Mouse (Mus musculus): ENCODE results near the gene Snx12. TPM values are rescaled to one million over a fixed set of nuclear protein-coding genes. Genes with fewer than 3 reads are reported as not detected.

The Snx12 gene
- polyA plus RNA-seq, 1 experiment: 15.7 TPM

GRCm38 (mm10) chrX:101157488-101157887, 64.9 kb downstream of the Snx12 start:
- Histone ChIP-seq H3K4me1 (replicated peaks; ENCODE audit: control insufficient read depth, insufficient read depth, low read length) (0 out of 2 replicates have a peak, but pooled peaks cover 2% of the 10 kb centered on the region), H3K27me3 (ENCODE audit: control insufficient read depth, insufficient read depth, low read length) (no peaks in the 10 kb centered on the region), H3K36me3 (ENCODE audit: control insufficient read depth, insufficient read depth, low read length) (no peaks in the 10 kb centered on the region), H3K4me3 (ENCODE audit: control insufficient read depth, insufficient read depth, low read length) (no peak overlapping the region), H3K27ac (ENCODE audit: control insufficient read depth, insufficient read depth, low read length) (no peak overlapping the region)
- WGBS: 89% methylated on average over 2 of the region's 2 CpGs
- TF ChIP-seq CTCF (IDR thresholded peaks at IDR 0.05; ENCODE audit: borderline replicate concordance, control insufficient read depth, extremely low read depth, insufficient read depth, low read length, poor library complexity) (no peak), POLR2A (IDR thresholded peaks at IDR 0.05; ENCODE audit: control insufficient read depth, extremely low read depth, insufficient read depth, low read length, poor library complexity) (no peak)
- DNase-seq: no peak

GRCm38 (mm10) chrX:101156369-101156768, 66.0 kb downstream of the Snx12 start:
- Histone ChIP-seq H3K36me3 (ENCODE audit: control insufficient read depth, insufficient read depth, low read length) (no peaks in the 10 kb centered on the region), H3K4me3 (ENCODE audit: control insufficient read depth, insufficient read depth, low read length) (no peak overlapping the region)
- WGBS: 71% methylated on average over 5 of the region's 5 CpGs

GRCm38 (mm10) chrX:101147506-101147905, 74.9 kb downstream of the Snx12 start:
- Histone ChIP-seq H3K4me3 (ENCODE audit: control insufficient read depth, insufficient read depth, low read length) (no peak overlapping the region), H3K36me3 (ENCODE audit: control insufficient read depth, insufficient read depth, low read length) (no peaks in the 10 kb centered on the region), H3K27ac (ENCODE audit: control insufficient read depth, insufficient read depth, low read length) (no peak overlapping the region), H3K4me1 (replicated peaks; ENCODE audit: control insufficient read depth, insufficient read depth, low read length) (no peaks in the 10 kb centered on the region), H3K27me3 (ENCODE audit: control insufficient read depth, insufficient read depth, low read length) (no peaks in the 10 kb centered on the region)
- TF ChIP-seq CTCF (IDR thresholded peaks at IDR 0.05; ENCODE audit: borderline replicate concordance, control insufficient read depth, extremely low read depth, insufficient read depth, low read length, poor library complexity) (no peak), POLR2A (IDR thresholded peaks at IDR 0.05; ENCODE audit: control insufficient read depth, extremely low read depth, insufficient read depth, low read length, poor library complexity) (no peak)
- 56% methylated on average over 5 of the region's 5 CpGs for WGBS
- no peak for DNase-seq

More at GRCm38 (mm10) chrX:101156369-101156768, 66.0 kb downstream of the Snx12 start:
- Histone ChIP-seq H3K27ac (ENCODE audit: control insufficient read depth, insufficient read depth, low read length) (no peak overlapping the region), H3K27me3 (ENCODE audit: control insufficient read depth, insufficient read depth, low read length) (no peaks in the 10 kb centered on the region), H3K4me1 (replicated peaks; ENCODE audit: control insufficient read depth, insufficient read depth, low read length) (0 out of 2 replicates have a peak, but pooled peaks cover 2% of the 10 kb centered on the region)
- TF ChIP-seq CTCF (IDR thresholded peaks at IDR 0.05; ENCODE audit: borderline replicate concordance, control insufficient read depth, extremely low read depth, insufficient read depth, low read length, poor library complexity) (no peak), POLR2A (IDR thresholded peaks at IDR 0.05; ENCODE audit: control insufficient read depth, extremely low read depth, insufficient read depth, low read length, poor library complexity) (no peak)
- no peak for DNase-seq

DNA sequence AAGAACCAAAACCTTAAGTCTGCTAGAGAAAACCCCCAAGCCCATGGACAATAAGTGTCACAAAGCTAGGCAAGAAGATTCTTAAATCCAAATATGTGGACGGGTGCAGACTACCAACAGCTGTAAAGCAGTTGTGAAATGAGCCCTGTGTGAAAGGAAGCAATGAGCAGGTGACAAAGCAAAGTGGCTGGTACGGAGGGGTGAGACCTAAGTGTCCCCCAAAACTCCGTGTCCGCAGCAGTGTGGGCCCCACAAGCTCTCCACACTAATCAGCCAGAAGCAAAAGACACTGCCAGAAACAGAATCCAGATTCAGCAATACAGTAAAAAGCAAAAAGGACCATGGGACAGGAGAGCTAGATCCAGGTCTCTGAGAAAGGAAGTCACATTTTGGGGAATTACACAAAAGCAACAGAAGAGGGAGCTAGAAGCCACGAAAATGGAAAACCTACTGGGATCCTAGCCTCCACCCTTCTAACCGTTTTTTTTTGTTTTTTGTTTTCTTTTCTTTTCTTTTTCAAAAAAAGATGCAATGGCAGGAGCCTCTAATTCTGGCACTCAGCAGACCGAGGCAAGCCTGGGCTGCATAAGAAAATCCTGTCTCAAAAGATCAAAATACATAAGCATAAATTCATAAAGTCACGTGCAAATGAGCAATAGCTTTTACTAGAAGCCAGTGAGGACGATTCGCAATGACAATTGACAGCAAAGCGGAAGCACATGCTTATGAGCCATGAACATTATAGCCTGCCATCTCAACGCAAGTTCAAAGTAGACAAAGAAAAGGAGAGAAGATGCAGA, 90.2 kb downstream of the Snx12 start:
- 20% methylated on average over 12 of the region's 12 CpGs for WGBS
- DNase-seq: peak; percentile 19
- H3K36me3 ChIP-seq (ENCODE audit: control insufficient read depth, insufficient read depth, low read length): no peaks in the 10 kb centered on the region
- no peak overlapping the region for H3K4me3 ChIP-seq (ENCODE audit: control insufficient read depth, insufficient read depth, low read length)
- no peaks in the 10 kb centered on the region for H3K4me1 ChIP-seq (replicated peaks; ENCODE audit: control insufficient read depth, insufficient read depth, low read length)
- peak overlapping the region; percentile 71; the same call in 1 of the 2 replicates for H3K27ac ChIP-seq (ENCODE audit: control insufficient read depth, insufficient read depth, low read length)
- no peaks in the 10 kb centered on the region for H3K27me3 ChIP-seq (ENCODE audit: control insufficient read depth, insufficient read depth, low read length)
- TF ChIP-seq POLR2A (IDR thresholded peaks at IDR 0.05; ENCODE audit: control insufficient read depth, extremely low read depth, insufficient read depth, low read length, poor library complexity): no peak
- TF ChIP-seq CTCF (IDR thresholded peaks at IDR 0.05; ENCODE audit: borderline replicate concordance, control insufficient read depth, extremely low read depth, insufficient read depth, low read length, poor library complexity): no peak

DNA sequence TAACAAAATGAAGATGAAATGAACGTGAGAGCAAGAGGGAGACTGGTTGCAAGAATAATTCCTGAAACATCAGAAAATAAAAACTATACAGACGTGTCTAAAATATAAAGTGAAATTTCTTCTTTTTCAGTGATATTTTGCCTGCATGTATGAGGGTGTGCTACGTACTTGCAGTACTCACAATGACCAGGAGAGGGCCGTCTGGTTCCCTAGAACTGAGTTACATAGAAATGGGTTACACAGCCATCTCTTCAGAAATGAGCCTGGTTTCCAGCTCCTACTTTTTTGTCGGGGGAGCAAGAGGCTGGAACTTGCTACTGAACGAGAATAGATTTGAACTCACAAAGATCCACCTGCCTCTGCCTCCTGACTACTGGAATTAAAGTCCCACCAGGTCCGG, 91.4 kb downstream of the Snx12 start:
- peak; percentile 64 for DNase-seq
- H3K4me1 ChIP-seq (replicated peaks; ENCODE audit: control insufficient read depth, insufficient read depth, low read length): no peaks in the 10 kb centered on the region
- H3K4me3 ChIP-seq (ENCODE audit: control insufficient read depth, insufficient read depth, low read length): no peak overlapping the region
- H3K36me3 ChIP-seq (ENCODE audit: control insufficient read depth, insufficient read depth, low read length): no peaks in the 10 kb centered on the region
- WGBS: 21% methylated on average over 7 of the region's 7 CpGs
- TF ChIP-seq POLR2A (IDR thresholded peaks at IDR 0.05; ENCODE audit: control insufficient read depth, extremely low read depth, insufficient read depth, low read length, poor library complexity) (no peak), CTCF (IDR thresholded peaks at IDR 0.05; ENCODE audit: borderline replicate concordance, control insufficient read depth, extremely low read depth, insufficient read depth, low read length, poor library complexity) (no peak)
- H3K27me3 ChIP-seq (ENCODE audit: control insufficient read depth, insufficient read depth, low read length): no peaks in the 10 kb centered on the region
- H3K27ac ChIP-seq (ENCODE audit: control insufficient read depth, insufficient read depth, low read length): no peak overlapping the region

DNA sequence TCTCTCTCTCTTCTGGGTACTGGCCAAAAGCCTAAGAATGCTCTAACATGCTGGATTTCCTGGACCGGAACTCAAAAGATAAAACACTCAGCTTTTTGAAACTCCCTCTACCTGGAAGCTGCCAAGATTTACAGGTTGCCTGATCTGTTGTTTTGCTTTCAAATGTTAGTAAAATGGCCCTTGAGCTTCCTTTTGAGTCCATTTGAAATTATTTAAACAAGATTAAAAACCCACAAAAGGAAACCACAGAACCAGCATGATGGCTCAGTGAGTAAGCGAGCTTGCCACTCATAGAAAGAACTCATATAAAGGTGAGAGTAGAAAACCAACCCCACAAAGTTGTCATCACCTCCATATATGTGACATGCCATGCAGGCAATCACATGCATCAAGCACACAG, 93.8 kb downstream of the Snx12 start:
- no peaks in the 10 kb centered on the region for H3K4me1 ChIP-seq (replicated peaks; ENCODE audit: control insufficient read depth, insufficient read depth, low read length)
- TF ChIP-seq POLR2A (IDR thresholded peaks at IDR 0.05; ENCODE audit: control insufficient read depth, extremely low read depth, insufficient read depth, low read length, poor library complexity) (no peak), CTCF (IDR thresholded peaks at IDR 0.05; ENCODE audit: borderline replicate concordance, control insufficient read depth, extremely low read depth, insufficient read depth, low read length, poor library complexity) (no peak)
- H3K27me3 ChIP-seq (ENCODE audit: control insufficient read depth, insufficient read depth, low read length): no peaks in the 10 kb centered on the region
- no peaks in the 10 kb centered on the region for H3K36me3 ChIP-seq (ENCODE audit: control insufficient read depth, insufficient read depth, low read length)
- no peak overlapping the region for H3K4me3 ChIP-seq (ENCODE audit: control insufficient read depth, insufficient read depth, low read length)
- no peak overlapping the region for H3K27ac ChIP-seq (ENCODE audit: control insufficient read depth, insufficient read depth, low read length)
- WGBS: 7% methylated on average over 2 of the region's 2 CpGs
- no peak for DNase-seq

Data from thymus, adult 2 months (tissue).